Mouse (Mus musculus) macrophage (primary cell): ENCODE data around the gene Pde10a. TPM values are rescaled to one million over a fixed set of nuclear protein-coding genes. Genes with fewer than 3 reads are reported as not detected.

Experiments used
- H3K27ac ChIP-seq: fragments of 350-480 bp; formaldehyde crosslinking; 2 replicates; pipeline ENCODE4 v1.9.0; 2021
- H3K36me3 ChIP-seq: fragments of 350-480 bp; formaldehyde crosslinking; 2 replicates; pipeline ENCODE4 v1.9.0; 2021; ENCODE audit errors: inconsistent target
- H3K4me3 ChIP-seq: fragments of 350-480 bp; formaldehyde crosslinking; 2 replicates; pipeline ENCODE4 v1.9.0; 2021; ENCODE audit errors: inconsistent target
- H3K79me2 ChIP-seq: fragments of 350-480 bp; formaldehyde crosslinking; 2 replicates; pipeline ENCODE4 v1.9.0; 2021; ENCODE audit errors: inconsistent target
- WGBS: methylation state at CpG from one replicate; pipeline ENCODE4 v1.1.7; 2026; ENCODE audit warnings: inconsistent platforms; ENCODE audit not compliant: missing documents; 5-methylcytosine and 5-hydroxymethylcytosine counted together
- polyA plus RNA-seq: library from polyadenylated mRNA; stranded (reverse); fragments of 250-400 nt; gene quantifications from 3 replicates; pipeline ENCODE4 v1.2.4, GENCODE M21; 2018; ENCODE audit warnings: inconsistent platforms

Pde10a gene
- polyA plus RNA-seq, 1 experiment from 2014 or later = 0.27 TPM

GRCm38 (mm10) chr17:8812228-8812865, 287.2 kb downstream of the Pde10a start:
- WGBS = 6% methylated on average over 12 of the region's 12 CpGs
- Histone ChIP-seq H3K27ac (no peak overlapping the region), H3K36me3 (no peaks in the 10 kb centered on the region), H3K4me3 (no peak overlapping the region), H3K79me2 (no peaks in the 10 kb centered on the region)

GRCm38 (mm10) chr17:8813773-8814491, 288.8 kb downstream of the Pde10a start:
- 93% methylated on average over 3 of the region's 3 CpGs for WGBS

GRCm38 (mm10) chr17:8815376-8815775, 290.2 kb downstream of the Pde10a start:
- Histone ChIP-seq H3K4me3 (no peak overlapping the region), H3K79me2 (no peaks in the 10 kb centered on the region), H3K36me3 (no peaks in the 10 kb centered on the region), H3K27ac (no peak overlapping the region)
- 96% methylated on average over 3 of the region's 3 CpGs for WGBS

More at GRCm38 (mm10) chr17:8813773-8814491, 288.8 kb downstream of the Pde10a start:
- Histone ChIP-seq H3K36me3 (no peaks in the 10 kb centered on the region), H3K79me2 (no peaks in the 10 kb centered on the region), H3K27ac (no peak overlapping the region), H3K4me3 (no peak overlapping the region)

GRCm38 (mm10) chr17:8815864-8816263, 290.7 kb downstream of the Pde10a start:
- WGBS = 93% methylated on average over 5 of the region's 5 CpGs
- H3K79me2 ChIP-seq = no peaks in the 10 kb centered on the region
- no peak overlapping the region for H3K27ac ChIP-seq
- H3K4me3 ChIP-seq = no peak overlapping the region
- H3K36me3 ChIP-seq = no peaks in the 10 kb centered on the region

GRCm38 (mm10) chr17:8818675-8819074, 293.5 kb downstream of the Pde10a start:
- Histone ChIP-seq H3K79me2 (no peaks in the 10 kb centered on the region), H3K4me3 (no peak overlapping the region), H3K36me3 (no peaks in the 10 kb centered on the region), H3K27ac (no peak overlapping the region)
- 90% methylated on average over 13 of the region's 13 CpGs for WGBS

- 86% methylated on average over 7 of the region's 7 CpGs for WGBS
- Histone ChIP-seq H3K36me3 (no peaks in the 10 kb centered on the region), H3K79me2 (no peaks in the 10 kb centered on the region), H3K27ac (no peak overlapping the region), H3K4me3 (no peak overlapping the region)
Observed at GRCm38 (mm10) chr17:8823548-8823947, 298.4 kb downstream of the Pde10a start.

GRCm38 (mm10) chr17:8827204-8827603, 302.0 kb downstream of the Pde10a start:
- Histone ChIP-seq H3K36me3 (no peaks in the 10 kb centered on the region), H3K4me3 (no peak overlapping the region), H3K79me2 (no peaks in the 10 kb centered on the region), H3K27ac (no peak overlapping the region)
- WGBS = 93% methylated on average over 9 of the region's 9 CpGs

- WGBS = 92% methylated on average over 5 of the region's 5 CpGs
- H3K79me2 ChIP-seq = no peaks in the 10 kb centered on the region
- no peaks in the 10 kb centered on the region for H3K36me3 ChIP-seq
- no peak overlapping the region for H3K4me3 ChIP-seq
- no peak overlapping the region for H3K27ac ChIP-seq
Observed at GRCm38 (mm10) chr17:8831001-8831400, 305.8 kb downstream of the Pde10a start.

- Histone ChIP-seq H3K27ac (no peak overlapping the region), H3K79me2 (no peaks in the 10 kb centered on the region), H3K36me3 (no peaks in the 10 kb centered on the region), H3K4me3 (no peak overlapping the region)
- 82% methylated on average over 5 of the region's 5 CpGs for WGBS
Observed at GRCm38 (mm10) chr17:8836292-8836691, 311.1 kb downstream of the Pde10a start.

GRCm38 (mm10) chr17:8838252-8838651, 313.1 kb downstream of the Pde10a start:
- Histone ChIP-seq H3K4me3 (no peak overlapping the region), H3K79me2 (no peaks in the 10 kb centered on the region), H3K36me3 (no peaks in the 10 kb centered on the region), H3K27ac (no peak overlapping the region)
- WGBS = 24% methylated on average over 7 of the region's 8 CpGs

- H3K36me3 ChIP-seq = no peaks in the 10 kb centered on the region
- WGBS = 45% methylated on average over 10 of the region's 10 CpGs
- no peak overlapping the region for H3K4me3 ChIP-seq
- no peaks in the 10 kb centered on the region for H3K79me2 ChIP-seq
- H3K27ac ChIP-seq = no peak overlapping the region
Observed at GRCm38 (mm10) chr17:8839237-8840011, 314.3 kb downstream of the Pde10a start.

GRCm38 (mm10) chr17:8841094-8841493, 315.9 kb downstream of the Pde10a start:
- H3K36me3 ChIP-seq = no peaks in the 10 kb centered on the region
- no peaks in the 10 kb centered on the region for H3K79me2 ChIP-seq
- WGBS = 89% methylated on average over 8 of the region's 8 CpGs
- no peak overlapping the region for H3K27ac ChIP-seq
- H3K4me3 ChIP-seq = no peak overlapping the region

GRCm38 (mm10) chr17:8841897-8842540, 316.8 kb downstream of the Pde10a start:
- no peaks in the 10 kb centered on the region for H3K36me3 ChIP-seq
- H3K27ac ChIP-seq = no peak overlapping the region
- H3K79me2 ChIP-seq = no peaks in the 10 kb centered on the region
- no peak overlapping the region for H3K4me3 ChIP-seq
- 8% methylated on average over 8 of the region's 8 CpGs for WGBS

GRCm38 (mm10) chr17:8842662-8843061, 317.5 kb downstream of the Pde10a start:
- Histone ChIP-seq H3K79me2 (no peaks in the 10 kb centered on the region), H3K27ac (no peak overlapping the region), H3K36me3 (no peaks in the 10 kb centered on the region), H3K4me3 (no peak overlapping the region)
- 63% methylated on average over 4 of the region's 4 CpGs for WGBS
